8 mouse cellular contexts compared by ENCODE assay signal in the genomic region with DNA sequence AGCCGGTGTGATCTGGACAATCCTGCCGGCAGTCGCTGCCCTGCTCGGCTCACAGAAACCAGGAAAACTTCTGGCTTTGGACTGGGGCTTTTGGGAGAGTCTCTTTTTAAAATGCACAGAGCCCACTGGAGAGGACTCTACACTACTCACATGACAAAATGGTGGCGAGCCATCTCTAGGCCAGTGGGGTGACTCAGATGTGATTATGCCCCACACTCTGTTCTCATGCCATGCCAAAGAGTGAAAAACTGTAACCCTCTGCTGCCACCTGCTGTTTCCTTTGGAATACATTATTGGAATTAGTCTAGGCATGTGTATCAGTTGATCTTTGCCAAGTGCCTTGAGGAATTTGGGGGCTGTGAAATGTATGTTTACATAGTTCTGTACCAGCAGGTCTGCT. TPM values are rescaled to one million over a fixed set of nuclear protein-coding genes. Genes with fewer than 3 reads are reported as not detected.
DNase-seq lines count a peak whose midpoint lies in the region; ATAC-seq lines count a peak whose summit lies in the region.

No protein-coding gene starts in this region.

- no peaks in the 10 kb centered on the region for H3K9me3 ChIP-seq in embryonic facial prominence, embryonic 11.5 days (replicated peaks; ENCODE audit: control insufficient read depth, low read length)
- H3K9me3 ChIP-seq in hindbrain, embryonic 14.5 days (ENCODE audit: control insufficient read depth, low read length) = 0 out of 2 replicates have a peak, but pooled peaks cover 3% of the 10 kb centered on the region

- no peak overlapping the region for H3K27ac ChIP-seq in embryonic facial prominence, embryonic 11.5 days (replicated peaks; ENCODE audit: low read depth, low read length)
- H3K27ac ChIP-seq in hindbrain, embryonic 14.5 days = no peak overlapping the region

- H3K4me3 ChIP-seq in embryonic facial prominence, embryonic 11.5 days (ENCODE audit: low read depth, low read length) = no peak overlapping the region
- H3K4me3 ChIP-seq in hindbrain, embryonic 14.5 days (replicated peaks; ENCODE audit: low read length) = no peak overlapping the region

- 0 out of 2 replicates have a peak, but pooled peaks have one; percentile 56 for ATAC-seq in embryonic facial prominence, embryonic 11.5 days (replicated peaks; ENCODE audit: insufficient number of reproducible peaks, low FRiP score, low TSS enrichment, low read depth)
- peak; percentile 64; the same call in 1 of the 2 replicates for ATAC-seq in hindbrain, embryonic 14.5 days (ENCODE audit: low FRiP score)

- no peak overlapping the region for H3K9ac ChIP-seq in embryonic facial prominence, embryonic 11.5 days (replicated peaks; ENCODE audit: low read length)
- no peak overlapping the region for H3K9ac ChIP-seq in hindbrain, embryonic 14.5 days

- no peak overlapping the region for H3K4me2 ChIP-seq in embryonic facial prominence, embryonic 11.5 days (ENCODE audit: low read depth, low read length)
- no peak overlapping the region for H3K4me2 ChIP-seq in hindbrain, embryonic 14.5 days (replicated peaks)

- no peaks in the 10 kb centered on the region for H3K4me1 ChIP-seq in embryonic facial prominence, embryonic 11.5 days (ENCODE audit: control insufficient read depth, insufficient read depth, low read length)
- no peaks in the 10 kb centered on the region for H3K4me1 ChIP-seq in hindbrain, embryonic 14.5 days (replicated peaks; ENCODE audit: control insufficient read depth, insufficient read depth, low read length)

- no peaks in the 10 kb centered on the region for H3K27me3 ChIP-seq in embryonic facial prominence, embryonic 11.5 days (ENCODE audit: control insufficient read depth, insufficient read depth, low read length)
- no peaks in the 10 kb centered on the region for H3K27me3 ChIP-seq in hindbrain, embryonic 14.5 days (ENCODE audit: control insufficient read depth, insufficient read depth, low read length)

- peak; percentile 74 for DNase-seq in ovary, postnatal 14 days (ENCODE audit: low spot score)
- no peak for DNase-seq in ovary, postnatal 36 days (ENCODE audit: low spot score)
- peak; percentile 85 for DNase-seq in adrenal gland, postnatal 14 days
- DNase-seq in embryonic facial prominence, embryonic 11.5 days (ENCODE audit: low spot score) = peak; percentile 87
- peak; percentile 83 for DNase-seq in hindbrain, embryonic 14.5 days (ENCODE audit: low spot score)
- peak; percentile 69 to 80 for DNase-seq in left cerebral cortex, postnatal 14 days (ENCODE audit: low spot score in 2 of 2)
- peak; percentile 50 for DNase-seq in naive thymus-derived CD4-positive, alpha-beta T cell, adult 2 months (ENCODE audit: low read depth)
- no peak for DNase-seq in T-cell, adult 2 months (ENCODE audit: low spot score)

- no peaks in the 10 kb centered on the region for H3K36me3 ChIP-seq in embryonic facial prominence, embryonic 11.5 days (replicated peaks; ENCODE audit: control insufficient read depth, insufficient read depth, low read depth, low read length)
- no peaks in the 10 kb centered on the region for H3K36me3 ChIP-seq in hindbrain, embryonic 14.5 days (replicated peaks; ENCODE audit: control insufficient read depth, insufficient read depth)

- 81% methylated on average over 5 of the region's 5 CpGs for WGBS in embryonic facial prominence, embryonic 11.5 days
- 70% methylated on average over 5 of the region's 5 CpGs for WGBS in hindbrain, embryonic 14.5 days

- intact Hi-C loops in left cerebral cortex, postnatal 14 days (cut with DNase I) = no loop called here

RNA-seq across cellular contexts. Expression of gene Adm, which starts 17.9 kb away (rescaled TPM):
- 17.3 and 18.6 TPM in 2 replicates for total RNA-seq in adrenal gland, postnatal 14 days (2021)
- polyA plus RNA-seq in embryonic facial prominence, embryonic 11.5 days (2014; fragmentation: Nextera tagmentation; extraction: Ambion mirVana) = 1.5 and 2.0 TPM in 2 replicates
- polyA plus RNA-seq in hindbrain, embryonic 14.5 days (2014; fragmentation: Nextera tagmentation; extraction: Ambion mirVana) = 1.7 and 2.2 TPM in 2 replicates
- total RNA-seq in left cerebral cortex, postnatal 14 days (2021) = 1 to 10 TPM; 2.1 to 3.9 TPM

RNA-seq across cellular contexts. Expression of gene Sbf2, which starts 30.6 kb away (rescaled TPM):
- total RNA-seq in adrenal gland, postnatal 14 days (2021) = 51.9 and 52.1 TPM in 2 replicates
- polyA plus RNA-seq in embryonic facial prominence, embryonic 11.5 days (2014; fragmentation: Nextera tagmentation; extraction: Ambion mirVana) = 25.2 and 25.4 TPM in 2 replicates
- 61.8 and 66.7 TPM in 2 replicates for polyA plus RNA-seq in hindbrain, embryonic 14.5 days (2014; fragmentation: Nextera tagmentation; extraction: Ambion mirVana)
- 10 to 100 TPM; 60.2 to 65.5 TPM for total RNA-seq in left cerebral cortex, postnatal 14 days (2021)

Comparison
In these comparisons a context has a peak if more than half of its experiments do, and no peak if none do; other contexts are left out.
1. DNase-seq: peak in ovary, postnatal 14 days (single experiment), adrenal gland, postnatal 14 days (single experiment), embryonic facial prominence, embryonic 11.5 days (single experiment), hindbrain, embryonic 14.5 days (single experiment), left cerebral cortex, postnatal 14 days (2 of 2) and naive thymus-derived CD4-positive, alpha-beta T cell, adult 2 months (single experiment); none in ovary, postnatal 36 days (single experiment) and T-cell, adult 2 months (single experiment).